Mouse (Mus musculus): ENCODE results near the gene Krtap8-1.

The Krtap8-1 gene

GRCm38 (mm10) chr16:89487852-89488251 lies at the start of gene Krtap8-1:
TSS of gene Krtap8-1 (minus strand) at chr16:89487952.
- DNase-seq, result no peak

- no peak for DNase-seq
These were observed 49.6 kb upstream of the Krtap8-1 start for GRCm38 (mm10) chr16:89537349-89537748.

DNA sequence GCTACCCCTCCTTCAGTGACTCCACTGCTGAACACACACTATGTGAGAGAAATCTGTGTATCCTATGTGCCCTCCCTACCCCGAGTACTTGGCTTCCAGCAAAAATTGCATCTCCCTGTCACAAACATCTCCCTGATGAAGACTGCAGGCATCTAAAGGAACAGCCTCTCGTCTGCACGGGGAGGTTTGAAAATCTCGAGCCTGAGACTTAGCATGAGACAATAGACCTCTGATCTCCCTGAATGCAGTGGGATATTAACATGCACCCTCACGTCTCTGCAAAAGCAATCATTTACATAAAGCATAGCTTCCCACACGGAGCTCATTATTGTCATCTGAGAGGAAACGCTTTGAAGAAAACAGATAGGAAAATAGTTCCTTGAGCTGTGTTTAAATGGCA lies 42.8 kb upstream of the Krtap8-1 start:
- DNase-seq, result no peak

- DNase-seq, result no peak
These were observed 42.1 kb upstream of the Krtap8-1 start for GRCm38 (mm10) chr16:89529846-89530245.

DNA sequence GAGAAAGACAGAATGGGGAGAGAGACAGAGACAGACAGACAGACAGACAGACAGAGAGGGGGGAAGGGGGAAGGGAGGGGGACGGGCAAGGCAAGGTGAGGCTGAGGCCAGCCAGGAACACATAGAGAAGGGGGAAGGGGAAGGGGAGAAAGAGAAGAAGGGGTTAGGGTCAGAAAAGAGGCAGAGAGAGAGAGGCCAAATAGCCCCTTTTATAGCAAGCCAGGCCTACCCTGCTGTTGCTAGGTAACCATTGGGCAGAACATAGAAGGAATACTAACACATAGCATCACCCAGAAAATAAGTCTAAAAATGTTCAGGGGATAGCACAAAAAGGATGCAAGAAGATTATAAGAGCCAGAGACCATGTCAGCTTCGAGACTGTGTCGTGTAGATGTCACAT lies 40.6 kb upstream of the Krtap8-1 start:
- DNase-seq, result no peak

DNA sequence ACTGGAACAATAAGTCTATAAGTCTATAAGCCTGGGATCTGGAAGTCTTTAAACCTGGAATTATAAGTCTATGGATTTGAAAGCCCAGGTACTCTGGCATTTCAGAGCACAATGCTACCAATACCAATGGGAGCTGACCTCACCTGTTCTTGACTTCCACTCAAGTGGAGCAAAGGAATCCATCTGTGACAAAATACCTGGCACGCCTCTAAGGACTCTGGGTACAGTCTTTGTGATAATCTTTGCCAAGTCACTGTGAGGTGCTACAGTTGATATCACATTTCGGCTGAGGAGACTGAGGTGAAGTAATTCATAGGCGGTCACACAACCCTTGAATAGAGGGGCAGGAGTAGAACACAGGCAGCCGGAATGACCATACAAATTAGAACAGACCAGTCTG lies 33.2 kb upstream of the Krtap8-1 start:
- no peak for DNase-seq

DNA sequence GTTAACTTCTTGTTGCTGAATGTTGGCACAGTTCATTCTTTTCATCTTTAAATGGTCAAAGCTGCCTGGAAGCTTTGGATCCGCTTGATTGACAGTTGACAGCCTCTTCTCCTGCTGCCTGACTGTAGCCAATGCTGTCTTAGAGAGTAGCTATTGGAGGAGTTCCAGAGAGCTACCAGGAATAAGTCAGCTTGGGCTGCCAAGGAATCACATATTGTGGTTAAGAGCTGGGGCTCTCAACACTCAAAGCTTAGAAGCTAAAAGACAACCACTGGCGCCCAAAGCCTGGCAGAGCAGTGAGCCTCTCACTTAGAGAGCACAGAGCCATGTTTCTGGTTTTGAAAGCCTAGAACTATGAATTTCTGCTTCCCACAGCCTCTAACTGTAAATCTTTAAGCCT lies 32.8 kb upstream of the Krtap8-1 start:
- no peak for DNase-seq

DNA sequence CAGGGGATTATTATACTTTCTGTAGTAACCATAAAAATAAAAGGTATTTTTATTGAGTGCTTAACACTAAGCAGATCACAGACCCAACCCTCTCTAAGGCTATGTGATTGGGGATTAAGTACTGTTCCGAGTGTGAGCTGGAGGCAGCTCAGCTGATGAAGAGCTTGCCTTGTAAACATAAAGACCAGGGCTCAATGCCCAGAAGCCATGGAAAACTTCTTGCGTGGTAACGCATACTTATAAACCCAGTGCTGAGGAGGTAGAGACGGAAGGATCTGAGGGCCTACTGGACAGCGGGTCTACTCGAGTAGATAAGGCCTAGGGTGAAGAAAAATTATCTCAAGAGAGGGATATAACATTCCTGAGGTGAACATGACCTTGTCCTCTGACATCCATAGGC lies 32.3 kb upstream of the Krtap8-1 start:
- DNase-seq, result no peak

GRCm38 (mm10) chr16:89517635-89518034 lies 29.9 kb upstream of the Krtap8-1 start:
- peak; percentile 14 for DNase-seq

DNA sequence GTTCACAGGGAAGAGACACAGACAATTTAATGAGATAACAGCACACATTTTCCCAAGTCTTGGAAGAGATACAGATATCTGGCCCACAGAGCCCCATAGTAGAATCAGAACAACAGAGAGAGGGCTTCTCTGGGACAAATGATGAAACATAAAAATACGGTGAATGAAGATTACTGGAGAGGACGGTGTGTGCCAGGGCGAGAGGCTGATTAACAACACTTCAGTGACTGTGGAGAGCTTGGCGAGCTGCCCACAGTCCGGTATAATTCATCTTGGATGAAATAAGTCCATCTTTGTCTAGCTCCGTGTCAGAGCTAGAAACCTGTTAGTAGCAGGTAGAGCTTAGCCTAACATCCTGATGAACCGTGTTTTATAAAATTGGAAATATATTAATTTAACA lies 25.7 kb upstream of the Krtap8-1 start:
- no peak for DNase-seq

DNA sequence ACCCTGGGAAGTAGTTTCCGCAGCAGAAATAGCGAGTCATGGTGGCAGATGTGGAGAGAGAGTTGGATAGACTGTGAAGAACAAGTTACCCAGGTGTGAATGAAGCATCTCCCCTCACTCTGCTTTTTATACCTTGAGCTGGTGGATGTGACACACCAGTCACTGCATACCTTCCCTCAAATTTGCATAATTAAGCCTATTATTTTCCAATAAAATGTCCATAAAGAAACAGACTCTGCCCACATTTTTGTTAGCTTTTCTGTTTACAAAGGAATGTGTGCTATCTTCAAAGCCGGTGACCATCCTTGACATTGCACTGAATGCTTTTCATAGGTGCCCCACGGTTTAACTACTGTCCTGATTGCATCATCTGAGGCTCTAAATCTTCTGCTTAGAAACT lies 20.5 kb upstream of the Krtap8-1 start, which contains the start of gene Krtap7-1:
Krtap7-1 (minus strand) TSS at position 101 of the 400 bp plus-strand sequence.
- no peak for DNase-seq

DNA sequence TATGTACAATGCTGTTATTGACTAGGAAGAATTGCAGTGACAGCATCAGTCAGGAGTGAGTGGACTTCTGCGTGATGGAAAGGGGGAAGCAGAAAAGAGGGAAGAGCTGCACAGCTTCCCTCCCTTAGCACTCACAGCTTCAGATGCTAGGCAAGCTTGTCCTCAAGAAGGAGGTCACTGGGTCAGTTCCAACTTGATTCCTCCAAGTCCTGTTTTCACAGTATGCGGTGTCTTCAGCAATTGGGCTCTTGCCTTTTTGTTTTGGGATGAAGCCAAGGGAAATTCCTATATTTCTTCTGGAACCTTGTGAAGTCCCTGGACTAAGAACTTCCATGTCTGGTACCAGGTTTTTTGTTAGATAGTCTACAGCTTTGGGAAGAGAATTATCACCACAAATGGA lies 15.8 kb upstream of the Krtap8-1 start:
- no peak for DNase-seq

- DNase-seq, result no peak
These were observed 14.1 kb upstream of the Krtap8-1 start for GRCm38 (mm10) chr16:89501870-89502269.

DNA sequence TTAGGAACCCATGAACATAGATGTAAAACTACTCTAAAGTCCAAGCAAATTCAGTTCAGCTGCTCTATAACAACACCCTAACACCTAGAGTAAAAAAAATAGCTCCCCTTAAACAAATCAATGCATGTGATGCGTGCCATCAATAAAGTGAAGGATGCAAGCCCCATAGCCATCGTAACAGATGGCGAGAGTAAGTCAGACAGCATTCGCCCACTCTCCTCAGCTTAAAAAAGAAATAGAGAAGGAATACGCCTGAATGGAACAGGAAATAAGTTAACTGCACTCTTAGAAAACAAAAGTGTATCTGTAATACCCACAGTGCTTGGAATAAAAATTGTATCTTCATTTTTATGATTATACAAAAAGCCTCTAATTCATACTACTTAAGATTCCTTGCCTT lies 9.2 kb upstream of the Krtap8-1 start:
- peak; percentile 39 for DNase-seq

- no peak for DNase-seq
These were observed 7.8 kb upstream of the Krtap8-1 start for GRCm38 (mm10) chr16:89495394-89496153.

DNA sequence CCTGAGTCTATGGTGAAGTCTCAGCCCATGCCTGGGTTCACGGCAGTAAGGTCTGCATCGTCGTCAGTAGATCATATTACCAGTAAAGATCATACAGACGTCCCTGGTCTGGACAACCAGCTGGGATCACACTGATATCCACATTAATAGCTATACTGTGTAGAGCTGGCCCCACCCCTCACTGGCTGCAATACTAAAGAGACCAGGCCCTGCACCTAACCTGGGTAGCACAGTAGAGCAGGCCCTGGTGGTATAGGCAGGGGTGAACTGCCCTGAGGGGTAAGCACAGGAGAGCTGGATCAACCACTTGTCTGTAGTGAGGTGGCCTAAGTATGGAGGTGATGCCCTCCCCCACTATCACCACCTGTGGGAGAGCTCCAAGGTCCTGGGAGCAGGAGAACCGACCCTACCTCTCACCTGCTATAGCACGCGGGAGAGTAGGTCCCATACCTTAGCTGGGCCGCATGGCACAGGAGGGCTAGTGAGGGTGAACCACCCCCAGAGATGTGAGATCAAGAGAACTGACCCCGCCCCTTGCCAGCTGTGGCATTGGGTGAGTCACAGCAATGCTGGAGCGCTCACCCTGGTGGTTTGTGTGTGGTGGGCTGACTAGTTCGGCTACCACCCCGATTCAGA lies 10.0 kb downstream of the Krtap8-1 start:
- no peak for DNase-seq

GRCm38 (mm10) chr16:89461189-89461588 lies 26.6 kb downstream of the Krtap8-1 start:
- no peak for DNase-seq
